Mouse (Mus musculus): ENCODE measurements around the gene Tnfrsf11a. TPM values are rescaled to one million over a fixed set of nuclear protein-coding genes. Genes with fewer than 3 reads are reported as not detected.
"Not testable (repeated sequence)": the region's sequence is repeated elsewhere in the genome, so short reads cannot be mapped to it uniquely, and the experiment has no call there.

Gene Tnfrsf11a
- polyA plus RNA-seq, 1 experiment from 2014 or later, result 0.48 TPM

GRCm38 (mm10) chr1:105752196-105752595 lies 28.3 kb upstream of the Tnfrsf11a start:
- no peaks in the 10 kb centered on the region for H3K27me3 ChIP-seq (ENCODE audit: control insufficient read depth, insufficient read depth, low read length)
- H3K9ac ChIP-seq (ENCODE audit: low read depth, low read length), result no peak overlapping the region
- no peaks in the 10 kb centered on the region for H3K4me1 ChIP-seq (replicated peaks; ENCODE audit: control insufficient read depth, insufficient read depth, low read length)
- no peak overlapping the region for H3K4me3 ChIP-seq (ENCODE audit: low read depth, low read length)
- DNase-seq (ENCODE audit: low spot score) (no peak), ATAC-seq (ENCODE audit: low FRiP score) (no peak)
- H3K36me3 ChIP-seq (ENCODE audit: control insufficient read depth, insufficient read depth, low read length), result no peaks in the 10 kb centered on the region
- H3K4me2 ChIP-seq (replicated peaks; ENCODE audit: low read depth, low read length), result no peak overlapping the region
- no peak overlapping the region for H3K27ac ChIP-seq (ENCODE audit: low read depth, low read length)
- H3K9me3 ChIP-seq (ENCODE audit: control insufficient read depth, low read length), result no peaks in the 10 kb centered on the region
- 86% methylated on average over 4 of the region's 4 CpGs for WGBS

GRCm38 (mm10) chr1:105752944-105753343 lies 27.6 kb upstream of the Tnfrsf11a start:
- Histone ChIP-seq H3K4me2 (replicated peaks; ENCODE audit: low read depth, low read length) (no peak overlapping the region), H3K27ac (ENCODE audit: low read depth, low read length) (no peak overlapping the region), H3K4me1 (replicated peaks; ENCODE audit: control insufficient read depth, insufficient read depth, low read length) (no peaks in the 10 kb centered on the region), H3K9me3 (ENCODE audit: control insufficient read depth, low read length) (no peaks in the 10 kb centered on the region), H3K36me3 (ENCODE audit: control insufficient read depth, insufficient read depth, low read length) (no peaks in the 10 kb centered on the region), H3K9ac (ENCODE audit: low read depth, low read length) (no peak overlapping the region), H3K27me3 (ENCODE audit: control insufficient read depth, insufficient read depth, low read length) (no peaks in the 10 kb centered on the region), H3K4me3 (ENCODE audit: low read depth, low read length) (no peak overlapping the region)
- WGBS, result 88% methylated on average over 1 of the region's 1 CpGs
- ATAC-seq (ENCODE audit: low FRiP score) (no peak), DNase-seq (ENCODE audit: low spot score) (no peak)

GRCm38 (mm10) chr1:105758798-105759197 lies 21.7 kb upstream of the Tnfrsf11a start:
- no peak for ATAC-seq (ENCODE audit: low FRiP score)
- DNase-seq (ENCODE audit: low spot score), result no peak

GRCm38 (mm10) chr1:105759422-105760165 lies 20.9 kb upstream of the Tnfrsf11a start:
- H3K4me3 ChIP-seq (ENCODE audit: low read depth, low read length), result no peak overlapping the region
- H3K4me1 ChIP-seq (replicated peaks; ENCODE audit: control insufficient read depth, insufficient read depth, low read length), result no peaks in the 10 kb centered on the region
- no peaks in the 10 kb centered on the region for H3K9me3 ChIP-seq (ENCODE audit: control insufficient read depth, low read length)
- ATAC-seq (ENCODE audit: low FRiP score) (no peak), DNase-seq (ENCODE audit: low spot score) (no peak)
- no peak overlapping the region for H3K27ac ChIP-seq (ENCODE audit: low read depth, low read length)
- H3K27me3 ChIP-seq (ENCODE audit: control insufficient read depth, insufficient read depth, low read length), result no peaks in the 10 kb centered on the region
- H3K4me2 ChIP-seq (replicated peaks; ENCODE audit: low read depth, low read length), result no peak overlapping the region
- WGBS, result 77% methylated on average over 3 of the region's 3 CpGs
- H3K9ac ChIP-seq (ENCODE audit: low read depth, low read length), result no peak overlapping the region
- no peaks in the 10 kb centered on the region for H3K36me3 ChIP-seq (ENCODE audit: control insufficient read depth, insufficient read depth, low read length)

More at GRCm38 (mm10) chr1:105758798-105759197, 21.7 kb upstream of the Tnfrsf11a start:
- no peak overlapping the region for H3K4me3 ChIP-seq (ENCODE audit: low read depth, low read length)
- WGBS, result 93% methylated on average over 4 of the region's 4 CpGs
- no peak overlapping the region for H3K27ac ChIP-seq (ENCODE audit: low read depth, low read length)
- no peaks in the 10 kb centered on the region for H3K4me1 ChIP-seq (replicated peaks; ENCODE audit: control insufficient read depth, insufficient read depth, low read length)
- H3K36me3 ChIP-seq (ENCODE audit: control insufficient read depth, insufficient read depth, low read length), result no peaks in the 10 kb centered on the region
- H3K9ac ChIP-seq (ENCODE audit: low read depth, low read length), result no peak overlapping the region
- H3K9me3 ChIP-seq (ENCODE audit: control insufficient read depth, low read length), result no peaks in the 10 kb centered on the region
- no peaks in the 10 kb centered on the region for H3K27me3 ChIP-seq (ENCODE audit: control insufficient read depth, insufficient read depth, low read length)
- H3K4me2 ChIP-seq (replicated peaks; ENCODE audit: low read depth, low read length), result no peak overlapping the region

GRCm38 (mm10) chr1:105765586-105765985 lies 14.9 kb upstream of the Tnfrsf11a start:
- H3K27ac ChIP-seq (ENCODE audit: low read depth, low read length), result no peak overlapping the region
- WGBS, result 84% methylated on average over 8 of the region's 8 CpGs
- no peaks in the 10 kb centered on the region for H3K9me3 ChIP-seq (ENCODE audit: control insufficient read depth, low read length)
- H3K4me2 ChIP-seq (replicated peaks; ENCODE audit: low read depth, low read length), result no peak overlapping the region
- H3K36me3 ChIP-seq (ENCODE audit: control insufficient read depth, insufficient read depth, low read length), result no peaks in the 10 kb centered on the region
- no peak overlapping the region for H3K4me3 ChIP-seq (ENCODE audit: low read depth, low read length)
- no peak for ATAC-seq (ENCODE audit: low FRiP score)
- no peak overlapping the region for H3K9ac ChIP-seq (ENCODE audit: low read depth, low read length)
- H3K27me3 ChIP-seq (ENCODE audit: control insufficient read depth, insufficient read depth, low read length), result no peaks in the 10 kb centered on the region
- no peak for DNase-seq (ENCODE audit: low spot score)
- no peaks in the 10 kb centered on the region for H3K4me1 ChIP-seq (replicated peaks; ENCODE audit: control insufficient read depth, insufficient read depth, low read length)

GRCm38 (mm10) chr1:105766099-105766498 lies 14.4 kb upstream of the Tnfrsf11a start:
- not testable (repeated sequence) for H3K36me3 ChIP-seq (ENCODE audit: control insufficient read depth, insufficient read depth, low read length); H3K4me3 ChIP-seq (ENCODE audit: low read depth, low read length); H3K4me1 ChIP-seq (replicated peaks; ENCODE audit: control insufficient read depth, insufficient read depth, low read length); H3K9ac ChIP-seq (ENCODE audit: low read depth, low read length); H3K4me2 ChIP-seq (replicated peaks; ENCODE audit: low read depth, low read length); H3K27ac ChIP-seq (ENCODE audit: low read depth, low read length); H3K9me3 ChIP-seq (ENCODE audit: control insufficient read depth, low read length); ATAC-seq (ENCODE audit: low FRiP score); H3K27me3 ChIP-seq (ENCODE audit: control insufficient read depth, insufficient read depth, low read length); DNase-seq (ENCODE audit: low spot score)
- 88% methylated on average over 9 of the region's 9 CpGs for WGBS

GRCm38 (mm10) chr1:105768397-105768796 lies 12.1 kb upstream of the Tnfrsf11a start:
- H3K36me3 ChIP-seq (ENCODE audit: control insufficient read depth, insufficient read depth, low read length), result no peaks in the 10 kb centered on the region
- H3K4me1 ChIP-seq (replicated peaks; ENCODE audit: control insufficient read depth, insufficient read depth, low read length), result no peaks in the 10 kb centered on the region
- H3K4me3 ChIP-seq (ENCODE audit: low read depth, low read length), result no peak overlapping the region
- DNase-seq (ENCODE audit: low spot score), result no peak
- no peaks in the 10 kb centered on the region for H3K27me3 ChIP-seq (ENCODE audit: control insufficient read depth, insufficient read depth, low read length)
- no peak overlapping the region for H3K9ac ChIP-seq (ENCODE audit: low read depth, low read length)
- 83% methylated on average over 2 of the region's 2 CpGs for WGBS
- H3K4me2 ChIP-seq (replicated peaks; ENCODE audit: low read depth, low read length), result no peak overlapping the region
- no peaks in the 10 kb centered on the region for H3K9me3 ChIP-seq (ENCODE audit: control insufficient read depth, low read length)
- no peak for ATAC-seq (ENCODE audit: low FRiP score)
- no peak overlapping the region for H3K27ac ChIP-seq (ENCODE audit: low read depth, low read length)

- no peaks in the 10 kb centered on the region for H3K9me3 ChIP-seq (ENCODE audit: control insufficient read depth, low read length)
- H3K27ac ChIP-seq (ENCODE audit: low read depth, low read length), result no peak overlapping the region
- no peak overlapping the region for H3K4me2 ChIP-seq (replicated peaks; ENCODE audit: low read depth, low read length)
- H3K9ac ChIP-seq (ENCODE audit: low read depth, low read length), result no peak overlapping the region
- H3K36me3 ChIP-seq (ENCODE audit: control insufficient read depth, insufficient read depth, low read length), result no peaks in the 10 kb centered on the region
- H3K4me1 ChIP-seq (replicated peaks; ENCODE audit: control insufficient read depth, insufficient read depth, low read length), result no peaks in the 10 kb centered on the region
- no peaks in the 10 kb centered on the region for H3K27me3 ChIP-seq (ENCODE audit: control insufficient read depth, insufficient read depth, low read length)
- H3K4me3 ChIP-seq (ENCODE audit: low read depth, low read length), result no peak overlapping the region
- 84% methylated on average over 2 of the region's 2 CpGs for WGBS
- ATAC-seq (ENCODE audit: low FRiP score) (no peak), DNase-seq (ENCODE audit: low spot score) (no peak)
Measured at GRCm38 (mm10) chr1:105770685-105771084, 9.8 kb upstream of the Tnfrsf11a start.

- Histone ChIP-seq H3K9me3 (ENCODE audit: control insufficient read depth, low read length) (no peaks in the 10 kb centered on the region), H3K4me3 (ENCODE audit: low read depth, low read length) (no peak overlapping the region), H3K4me1 (replicated peaks; ENCODE audit: control insufficient read depth, insufficient read depth, low read length) (no peaks in the 10 kb centered on the region), H3K4me2 (replicated peaks; ENCODE audit: low read depth, low read length) (no peak overlapping the region), H3K36me3 (ENCODE audit: control insufficient read depth, insufficient read depth, low read length) (no peaks in the 10 kb centered on the region), H3K27me3 (ENCODE audit: control insufficient read depth, insufficient read depth, low read length) (peaks cover 15% of the 10 kb centered on the region), H3K9ac (ENCODE audit: low read depth, low read length) (no peak overlapping the region), H3K27ac (ENCODE audit: low read depth, low read length) (no peak overlapping the region)
- ATAC-seq (ENCODE audit: low FRiP score) (no peak), DNase-seq (ENCODE audit: low spot score) (no peak)
- 93% methylated on average over 4 of the region's 4 CpGs for WGBS
Measured at GRCm38 (mm10) chr1:105776426-105776825, 4.1 kb upstream of the Tnfrsf11a start.

All from hindbrain, embryonic 11.5 days (tissue).